Mouse (Mus musculus) embryonic facial prominence, embryonic 15.5 days (tissue): ENCODE measurements at regions not wholly inside any gene's neighbourhood (a gene's known extent, or its start where the extent isn't known, plus 50 kb on each side); places are given as distances from the start of the nearest gene placed in this dataset.
A peak's percentile ranks its signal among the peaks of the same experiment; 100 is the strongest.

Experiments used
- ATAC-seq: fragments of 200-750 bp; cut with Nextera tagmentation; 2 replicates; pipeline ENCODE4 v1.8.0; 2017; ENCODE audit warnings: low read depth, moderate TSS enrichment; ENCODE audit not compliant: insufficient number of reproducible peaks, low FRiP score, low TSS enrichment
- H3K27ac ChIP-seq: fragments of 300-500 bp; sonication (generic); replicated peaks from 2 replicates; pipeline ENCODE4 v1.5.1; 2015; ENCODE audit warnings: mild to moderate bottlenecking, inconsistent platforms
- H3K27me3 ChIP-seq: fragments of 300-500 bp; sonication (generic); 2 replicates; pipeline ENCODE4 v1.6.1; 2015; ENCODE audit warnings: inconsistent platforms
- H3K36me3 ChIP-seq: fragments of 300-500 bp; sonication (generic); 2 replicates; pipeline ENCODE4 v1.6.1; 2015; ENCODE audit warnings: mild to moderate bottlenecking, inconsistent platforms
- H3K4me1 ChIP-seq: fragments of 300-500 bp; sonication (generic); 2 replicates; pipeline ENCODE4 v1.6.1; 2015; ENCODE audit warnings: inconsistent platforms
- H3K4me2 ChIP-seq: fragments of 300-500 bp; sonication (generic); replicated peaks from 2 replicates; pipeline ENCODE4 v1.6.1; 2015; ENCODE audit warnings: mild to moderate bottlenecking, inconsistent platforms
- H3K4me3 ChIP-seq: fragments of 300-500 bp; sonication (generic); replicated peaks from 2 replicates; pipeline ENCODE4 v1.5.1; 2015; ENCODE audit warnings: mild to moderate bottlenecking, inconsistent platforms
- H3K9ac ChIP-seq: fragments of 300-500 bp; sonication (generic); 2 replicates; pipeline ENCODE4 v1.6.1; 2015; ENCODE audit warnings: inconsistent platforms
- H3K9me3 ChIP-seq: fragments of 300-500 bp; sonication (generic); replicated peaks from 2 replicates; pipeline ENCODE4 v1.6.1; 2016; ENCODE audit warnings: inconsistent platforms
- WGBS: fragments of 180-500 bp; shearing (Covaris S2); methylation state at CpG from one replicate; pipeline ENCODE4 v1.1.7; 2015; 5-methylcytosine and 5-hydroxymethylcytosine counted together

DNA sequence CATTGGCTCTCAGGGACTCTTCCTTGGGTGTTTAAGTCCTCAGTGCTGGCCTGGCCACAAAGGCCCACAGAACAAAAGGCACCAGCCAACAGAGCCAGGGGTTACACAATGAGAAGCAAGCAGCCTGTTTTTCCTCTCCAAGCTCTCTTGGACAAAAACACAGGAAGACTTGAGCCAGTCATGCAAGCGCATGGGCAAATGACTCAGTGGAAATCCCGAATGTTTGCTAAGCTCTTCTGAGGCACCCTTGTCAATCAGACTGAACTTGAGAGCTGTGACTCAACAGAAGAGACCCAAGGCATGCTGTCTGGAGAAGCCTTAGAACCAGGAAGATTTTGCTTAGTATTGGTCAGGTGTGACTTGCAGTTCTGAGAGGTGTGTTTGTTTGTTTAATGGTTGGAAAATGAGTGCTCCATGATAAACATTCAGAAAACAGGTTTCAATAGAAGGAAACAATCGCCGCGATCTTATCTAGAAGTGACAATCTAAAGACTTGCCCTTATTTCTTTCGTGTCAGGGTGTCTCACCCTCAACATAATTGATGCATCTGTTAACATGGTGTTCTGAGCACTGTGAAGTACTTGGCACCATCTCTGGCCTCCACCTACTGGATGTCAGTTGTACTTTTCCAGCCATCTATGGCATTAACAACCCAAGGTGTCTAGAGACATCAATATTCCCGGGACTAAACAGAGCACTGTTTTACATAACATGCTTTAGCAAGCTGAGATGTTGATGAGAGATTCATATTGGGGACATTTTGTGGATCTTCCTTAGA, 124.0 kb upstream of the Tmc1 start:
- WGBS = 83% methylated on average over 7 of the region's 7 CpGs
- H3K9me3 ChIP-seq = no peaks in the 10 kb centered on the region
- no peak for ATAC-seq

DNA sequence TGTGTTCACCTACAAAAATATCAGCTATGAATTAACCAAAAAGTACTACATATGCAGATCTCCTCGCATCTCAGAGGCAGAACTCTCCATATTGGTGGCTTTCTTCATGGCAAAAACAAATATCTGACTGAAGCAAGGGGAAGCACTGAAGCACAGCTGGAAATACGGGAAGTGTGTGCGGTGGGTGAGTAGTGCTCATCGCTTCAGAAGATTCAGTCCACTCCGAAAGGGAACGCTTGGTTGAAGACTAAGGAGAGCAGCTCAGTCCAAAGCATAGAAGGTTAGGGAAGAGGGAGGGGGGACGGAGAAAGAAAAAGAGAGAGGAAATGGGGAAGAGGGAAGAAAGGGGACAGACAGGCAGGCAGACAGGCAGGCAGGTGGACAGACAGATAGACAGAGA, 114.4 kb upstream of the Tmc1 start:
- WGBS = 84% methylated on average over 7 of the region's 7 CpGs
- no peak overlapping the region for H3K4me2 ChIP-seq
- H3K4me1 ChIP-seq = no peaks in the 10 kb centered on the region
- no peak overlapping the region for H3K4me3 ChIP-seq
- H3K27me3 ChIP-seq = no peaks in the 10 kb centered on the region
- H3K9ac ChIP-seq = no peak overlapping the region
- H3K27ac ChIP-seq = no peak overlapping the region
- no peak for ATAC-seq
- no peaks in the 10 kb centered on the region for H3K36me3 ChIP-seq
- no peaks in the 10 kb centered on the region for H3K9me3 ChIP-seq

More for the DNA sequence above, 124.0 kb upstream of the Tmc1 start:
- Histone ChIP-seq H3K27ac (no peak overlapping the region; the same call in 1 of the 2 replicates), H3K4me1 (no peaks in the 10 kb centered on the region), H3K9ac (no peak overlapping the region), H3K36me3 (no peaks in the 10 kb centered on the region), H3K4me2 (no peak overlapping the region), H3K4me3 (no peak overlapping the region), H3K27me3 (no peaks in the 10 kb centered on the region)

DNA sequence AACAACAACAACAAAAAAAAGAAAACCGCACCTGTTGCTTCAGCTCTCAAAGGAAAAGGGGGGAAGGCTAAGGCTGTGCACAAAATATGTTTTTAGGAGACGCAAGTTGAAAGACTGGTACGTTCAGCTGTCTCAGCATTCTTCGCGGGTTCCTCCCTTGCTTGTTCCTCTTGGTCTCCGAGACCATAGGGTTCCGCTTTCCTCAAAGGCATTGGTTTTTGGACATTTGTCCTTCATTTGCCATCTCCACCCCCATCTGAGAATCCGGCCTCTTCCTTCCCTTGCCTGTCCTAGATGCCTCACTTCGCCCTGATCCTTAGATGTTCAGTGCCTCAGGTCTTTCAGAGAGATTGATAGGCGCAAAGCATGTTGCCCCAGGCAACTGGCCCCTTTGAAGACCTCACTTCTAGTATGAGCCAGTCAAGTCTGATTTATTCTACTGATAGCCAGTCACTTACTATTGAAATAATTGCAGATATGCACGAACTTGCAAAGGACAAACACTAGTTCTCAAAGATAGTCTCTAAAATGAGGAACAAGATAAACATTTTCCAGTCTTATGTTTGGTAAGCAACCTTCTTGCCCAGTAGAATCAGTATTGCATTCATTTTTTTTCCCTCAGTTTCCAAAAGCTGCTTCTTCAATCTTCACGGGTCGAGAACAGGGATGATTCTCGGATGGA, 112.6 kb upstream of the Tmc1 start:
- 80% methylated on average over 14 of the region's 14 CpGs for WGBS

DNA sequence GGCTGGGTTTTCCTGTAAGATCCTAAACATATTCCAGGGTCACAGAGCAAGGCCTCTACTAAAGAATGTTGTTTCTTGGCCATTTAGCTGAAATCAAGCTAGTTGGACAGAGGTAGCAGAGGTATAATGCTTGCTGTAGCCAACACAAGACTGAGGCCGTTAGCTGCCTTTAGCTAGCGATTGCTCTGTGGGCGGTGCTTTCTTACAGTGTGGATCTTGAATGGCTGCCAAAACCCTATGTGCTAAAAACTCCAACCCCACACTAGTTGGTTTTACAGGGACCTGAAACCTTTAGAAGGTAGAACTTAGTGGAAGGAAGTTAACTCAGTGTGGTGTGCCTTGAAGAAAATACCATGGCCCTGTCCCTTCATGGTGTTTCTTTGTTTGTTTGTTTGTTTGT, 110.9 kb upstream of the Tmc1 start:
- no peaks in the 10 kb centered on the region for H3K27me3 ChIP-seq
- no peaks in the 10 kb centered on the region for H3K36me3 ChIP-seq
- H3K4me3 ChIP-seq = no peak overlapping the region
- H3K27ac ChIP-seq = no peak overlapping the region
- no peak overlapping the region for H3K9ac ChIP-seq
- H3K9me3 ChIP-seq = no peaks in the 10 kb centered on the region
- whole genome bisulfite sequencing = 69% methylated on average over 3 of the region's 3 CpGs
- ATAC-seq = no peak
- H3K4me2 ChIP-seq = no peak overlapping the region
- no peaks in the 10 kb centered on the region for H3K4me1 ChIP-seq

More for the DNA sequence above, 112.6 kb upstream of the Tmc1 start:
- no peak overlapping the region for H3K27ac ChIP-seq
- H3K9ac ChIP-seq = no peak overlapping the region
- H3K36me3 ChIP-seq = no peaks in the 10 kb centered on the region
- H3K4me2 ChIP-seq = no peak overlapping the region
- H3K4me3 ChIP-seq = no peak overlapping the region
- H3K9me3 ChIP-seq = no peaks in the 10 kb centered on the region
- ATAC-seq = no peak
- no peaks in the 10 kb centered on the region for H3K4me1 ChIP-seq
- no peaks in the 10 kb centered on the region for H3K27me3 ChIP-seq

DNA sequence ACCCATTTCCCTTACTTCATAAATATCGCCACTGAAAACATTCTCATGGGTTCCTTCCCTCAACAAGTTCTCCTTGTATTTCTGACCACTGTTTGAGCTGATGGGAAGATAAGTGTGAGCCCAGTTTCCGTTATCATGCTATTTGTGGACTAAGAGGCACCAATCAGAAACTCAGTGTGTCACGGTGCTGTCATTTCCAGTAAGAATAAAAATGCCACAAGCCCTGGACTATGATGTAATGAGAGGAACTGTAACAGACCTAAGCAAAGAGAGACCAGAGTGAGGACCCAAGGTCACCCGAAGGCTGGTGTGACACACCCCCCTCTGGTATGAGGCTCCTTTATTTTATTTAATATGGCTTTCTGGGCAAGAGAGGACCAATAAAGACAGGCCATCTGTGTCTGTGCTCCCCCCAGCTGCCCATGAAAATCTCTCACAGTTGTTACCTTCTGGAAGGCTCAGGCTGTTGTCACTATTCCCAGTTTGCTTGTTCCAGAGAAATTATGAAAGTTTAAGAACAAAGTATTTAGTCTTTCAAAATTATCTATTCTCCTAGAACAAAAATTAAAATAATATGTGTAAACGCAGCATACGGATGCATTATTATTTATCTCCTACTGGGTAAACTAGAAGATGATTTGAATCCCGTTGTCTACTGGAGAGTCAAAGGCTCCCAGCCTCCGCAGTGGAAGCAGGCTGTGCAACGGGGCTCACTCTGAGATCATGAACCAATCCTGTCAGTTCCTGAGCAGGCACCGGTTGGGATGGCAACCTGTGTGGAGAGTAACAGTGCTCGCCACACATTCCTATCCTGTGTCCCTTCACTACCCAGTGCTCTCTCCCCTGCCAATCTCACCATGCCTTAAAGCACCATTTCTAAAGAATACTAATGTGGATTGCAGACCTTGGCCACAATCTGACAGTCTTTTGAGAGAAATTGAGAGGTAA, 99.9 kb upstream of the Tmc1 start:
- Histone ChIP-seq H3K4me1 (no peaks in the 10 kb centered on the region), H3K4me2 (no peak overlapping the region), H3K27me3 (no peaks in the 10 kb centered on the region), H3K9ac (no peak overlapping the region), H3K27ac (no peak overlapping the region), H3K4me3 (no peak overlapping the region), H3K9me3 (no peaks in the 10 kb centered on the region), H3K36me3 (no peaks in the 10 kb centered on the region)
- 81% methylated on average over 11 of the region's 11 CpGs for WGBS
- no peak for ATAC-seq

DNA sequence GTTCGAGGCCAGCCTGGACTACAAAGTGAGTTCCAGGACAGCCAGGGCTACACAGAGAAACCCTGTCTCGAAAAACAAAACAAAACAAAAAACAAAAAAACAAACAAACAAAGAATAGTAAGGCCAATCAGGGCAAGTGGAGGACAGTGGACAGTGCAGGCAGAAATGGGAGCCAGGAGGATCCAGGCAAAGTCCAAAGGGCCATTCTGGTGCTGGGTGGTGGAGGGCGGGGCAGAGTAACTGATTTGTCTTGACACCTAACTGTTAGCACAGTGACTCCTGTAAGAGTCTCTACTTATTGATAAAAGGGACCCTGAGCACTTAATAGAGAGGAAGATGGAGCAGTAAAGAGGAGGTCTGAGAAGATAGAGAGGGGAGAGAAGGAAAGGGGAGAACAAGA, 98.8 kb upstream of the Tmc1 start:
- H3K4me1 ChIP-seq = no peaks in the 10 kb centered on the region
- 85% methylated on average over 3 of the region's 3 CpGs for WGBS
- no peaks in the 10 kb centered on the region for H3K36me3 ChIP-seq

DNA sequence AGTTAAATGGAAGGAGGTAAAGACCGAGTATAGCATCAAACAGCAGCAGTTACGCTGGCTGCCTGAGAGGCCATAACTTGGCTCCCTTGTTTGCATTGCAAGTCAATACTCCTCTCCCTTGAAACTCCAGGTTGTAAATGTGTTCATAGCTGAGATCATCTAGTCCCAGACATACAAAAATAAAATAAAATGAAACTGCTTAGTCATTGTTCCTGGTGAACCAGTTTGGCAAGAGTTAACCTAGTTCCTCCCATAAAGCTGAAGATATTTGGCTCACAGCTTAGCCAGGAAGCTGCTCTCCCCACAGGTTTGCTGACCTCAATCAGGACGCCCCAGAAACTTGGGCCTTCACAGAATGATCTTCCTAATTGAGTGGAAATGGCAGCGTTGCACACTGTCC, 97.9 kb upstream of the Tmc1 start:
- ATAC-seq = no peak
- no peak overlapping the region for H3K9ac ChIP-seq
- no peaks in the 10 kb centered on the region for H3K36me3 ChIP-seq
- H3K27ac ChIP-seq = peak overlapping the region; percentile 56; the same call in 1 of the 2 replicates
- 69% methylated on average over 4 of the region's 4 CpGs for WGBS
- H3K4me2 ChIP-seq = no peak overlapping the region
- H3K9me3 ChIP-seq = no peaks in the 10 kb centered on the region
- no peaks in the 10 kb centered on the region for H3K4me1 ChIP-seq
- no peak overlapping the region for H3K4me3 ChIP-seq
- no peaks in the 10 kb centered on the region for H3K27me3 ChIP-seq

More for the DNA sequence above, 98.8 kb upstream of the Tmc1 start:
- Histone ChIP-seq H3K27me3 (no peaks in the 10 kb centered on the region), H3K9ac (no peak overlapping the region), H3K27ac (no peak overlapping the region), H3K9me3 (no peaks in the 10 kb centered on the region), H3K4me2 (no peak overlapping the region), H3K4me3 (no peak overlapping the region)
- no peak for ATAC-seq

DNA sequence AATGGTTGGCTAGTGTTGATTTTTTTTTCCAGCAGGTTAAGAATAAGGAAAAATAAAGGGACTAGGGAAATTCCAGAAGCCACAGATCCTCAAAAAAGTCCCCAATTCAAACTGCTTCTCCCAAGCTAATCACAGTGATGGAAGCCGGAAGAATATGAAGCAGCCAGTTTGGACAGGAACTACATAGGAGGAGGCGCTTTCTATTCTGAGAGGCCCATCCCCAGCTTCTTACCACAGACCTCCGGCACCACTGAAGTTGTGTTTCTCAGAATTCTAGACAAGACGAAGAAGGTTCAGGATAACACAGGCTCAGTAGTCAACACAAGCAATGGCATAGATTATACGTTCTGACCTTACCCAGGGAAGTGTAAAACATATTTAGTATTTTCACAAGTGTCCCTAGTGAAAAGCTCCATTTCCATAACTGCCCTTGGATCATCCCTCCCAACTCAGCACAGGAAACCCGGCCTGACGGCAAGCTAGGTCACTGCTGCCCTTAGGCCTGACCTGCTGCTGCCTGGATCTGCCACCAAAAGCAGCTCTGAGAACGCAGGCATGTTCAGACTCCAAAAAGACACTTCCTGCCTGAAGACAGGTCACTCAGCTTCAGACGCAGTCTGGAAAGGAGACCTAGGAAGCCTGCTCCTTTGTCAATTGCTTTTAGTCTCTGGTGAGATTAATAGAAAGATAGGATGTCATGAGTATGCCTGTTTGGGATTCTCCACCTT, 97.2 kb upstream of the Tmc1 start:
- Histone ChIP-seq H3K9ac (no peak overlapping the region), H3K4me3 (no peak overlapping the region), H3K27me3 (no peaks in the 10 kb centered on the region), H3K27ac (peak overlapping the region; percentile 56; the same call in 1 of the 2 replicates), H3K9me3 (no peaks in the 10 kb centered on the region), H3K4me1 (no peaks in the 10 kb centered on the region), H3K36me3 (no peaks in the 10 kb centered on the region), H3K4me2 (no peak overlapping the region)
- 48% methylated on average over 9 of the region's 9 CpGs for WGBS
- ATAC-seq = no peak

DNA sequence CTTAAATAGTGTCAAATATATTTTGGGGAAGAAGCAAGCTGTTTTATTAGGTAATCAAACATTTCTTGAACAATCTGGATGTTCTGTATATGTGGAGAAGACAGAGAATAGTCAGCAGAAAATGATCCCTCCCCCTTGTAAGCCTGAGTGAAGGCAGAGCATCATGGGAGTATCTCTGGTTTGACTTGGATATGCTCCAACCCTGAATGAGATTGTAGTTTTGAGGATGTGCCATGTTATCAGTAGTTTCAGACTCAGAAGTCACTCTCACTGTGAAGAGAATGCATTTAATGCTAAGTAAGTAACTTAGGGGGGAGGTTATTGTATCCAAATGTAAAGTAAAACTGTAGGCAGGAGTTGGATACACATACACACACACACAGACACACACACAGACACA, 95.3 kb upstream of the Tmc1 start:
- Histone ChIP-seq H3K4me3 (no peak overlapping the region), H3K9me3 (no peaks in the 10 kb centered on the region), H3K4me1 (no peaks in the 10 kb centered on the region), H3K27me3 (no peaks in the 10 kb centered on the region), H3K9ac (no peak overlapping the region), H3K4me2 (no peak overlapping the region), H3K27ac (no peak overlapping the region), H3K36me3 (no peaks in the 10 kb centered on the region)
- ATAC-seq = no peak

DNA sequence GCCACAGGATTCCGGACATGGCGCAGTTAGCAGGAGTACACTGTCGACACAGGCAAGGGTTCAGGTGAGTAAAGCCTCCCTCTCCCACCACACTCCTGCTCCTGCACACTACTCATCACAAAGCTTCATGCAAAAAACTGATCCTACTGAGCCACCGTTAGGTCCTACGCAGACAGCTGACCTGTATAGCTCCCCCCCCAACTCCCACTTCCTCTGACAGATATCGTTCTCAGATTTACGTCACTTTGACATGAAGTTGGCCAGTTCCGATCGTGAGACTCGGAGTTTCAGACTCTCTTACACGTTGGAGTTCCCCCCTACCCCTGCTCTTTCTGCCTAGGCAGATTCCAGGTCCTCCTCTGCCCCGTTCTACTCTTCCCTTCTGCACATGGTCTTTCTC, 91.6 kb upstream of the Tmc1 start:
- Histone ChIP-seq H3K27ac (no peak overlapping the region), H3K9me3 (0 out of 2 replicates have a peak, but pooled peaks cover 3% of the 10 kb centered on the region), H3K9ac (no peak overlapping the region), H3K27me3 (no peaks in the 10 kb centered on the region), H3K4me1 (no peaks in the 10 kb centered on the region), H3K36me3 (no peaks in the 10 kb centered on the region), H3K4me3 (no peak overlapping the region), H3K4me2 (no peak overlapping the region)
- 85% methylated on average over 12 of the region's 12 CpGs for WGBS
- no peak for ATAC-seq
